Mouse (Mus musculus) kidney, postnatal 25 days (tissue): ENCODE measurements around the gene Slx4.
"Not testable (repeated sequence)": the region's sequence is repeated elsewhere in the genome, so short reads cannot be mapped to it uniquely, and the experiment has no call there.

Experiments used
- DNase-seq, 2 experiments: peaks; one replicate each; pipeline ENCODE4 v3.0.0; 2021; ENCODE audit warnings: mixed read lengths in 2 of 2

Gene Slx4

DNA sequence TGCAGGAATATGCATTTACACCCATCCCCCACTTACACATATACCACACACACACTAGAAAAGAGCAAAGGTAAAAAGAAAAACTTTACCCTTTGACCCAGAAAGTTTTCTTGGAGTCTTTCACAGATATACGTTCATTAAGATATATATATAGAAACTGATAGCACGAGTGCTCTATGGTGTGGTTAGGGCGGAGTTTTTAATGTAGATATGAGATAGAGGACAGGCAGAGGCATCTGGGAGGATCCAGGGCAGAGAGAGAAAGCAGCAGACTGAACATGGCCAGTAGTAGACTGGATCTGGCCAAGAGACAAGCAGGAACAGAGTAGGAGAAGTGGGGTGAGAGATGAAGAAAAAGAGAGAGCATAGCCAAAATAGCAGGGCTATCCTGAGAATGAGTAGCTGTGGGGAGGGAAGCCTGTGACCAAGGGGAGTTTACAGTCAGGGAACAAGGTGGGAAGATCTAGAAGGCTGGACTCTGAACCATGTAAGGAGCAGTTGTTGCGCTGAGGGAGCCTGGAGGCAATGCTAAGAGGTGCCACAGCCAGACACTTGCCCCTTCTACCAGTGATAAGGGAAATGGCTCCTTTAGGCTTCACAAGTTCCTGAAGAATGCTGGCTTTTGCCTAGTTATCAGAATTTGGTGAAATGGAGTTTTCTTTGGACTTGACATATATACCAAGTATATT, 9.5 kb upstream of the Slx4 start:
- DNase-seq, result no peak

DNA sequence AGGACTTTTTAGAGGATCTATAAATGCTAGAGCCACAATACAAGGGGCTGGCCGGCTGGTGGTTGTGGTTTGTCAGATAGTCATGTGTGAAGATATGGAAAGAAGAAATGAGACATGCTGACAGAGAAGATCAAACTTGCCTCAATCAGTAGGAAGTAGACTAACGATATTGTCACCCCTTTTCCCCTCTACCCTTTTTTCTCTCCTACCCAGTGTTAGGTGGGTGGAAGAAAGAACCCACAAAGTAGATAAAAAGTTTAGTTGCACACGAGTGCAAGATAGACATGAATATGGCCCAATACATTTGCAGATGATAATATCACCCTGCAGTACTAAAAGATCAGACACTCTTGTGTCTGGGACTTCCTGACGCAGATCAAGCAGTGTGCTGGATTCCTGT, 15.2 kb downstream of the Slx4 start:
- no peak for DNase-seq

DNA sequence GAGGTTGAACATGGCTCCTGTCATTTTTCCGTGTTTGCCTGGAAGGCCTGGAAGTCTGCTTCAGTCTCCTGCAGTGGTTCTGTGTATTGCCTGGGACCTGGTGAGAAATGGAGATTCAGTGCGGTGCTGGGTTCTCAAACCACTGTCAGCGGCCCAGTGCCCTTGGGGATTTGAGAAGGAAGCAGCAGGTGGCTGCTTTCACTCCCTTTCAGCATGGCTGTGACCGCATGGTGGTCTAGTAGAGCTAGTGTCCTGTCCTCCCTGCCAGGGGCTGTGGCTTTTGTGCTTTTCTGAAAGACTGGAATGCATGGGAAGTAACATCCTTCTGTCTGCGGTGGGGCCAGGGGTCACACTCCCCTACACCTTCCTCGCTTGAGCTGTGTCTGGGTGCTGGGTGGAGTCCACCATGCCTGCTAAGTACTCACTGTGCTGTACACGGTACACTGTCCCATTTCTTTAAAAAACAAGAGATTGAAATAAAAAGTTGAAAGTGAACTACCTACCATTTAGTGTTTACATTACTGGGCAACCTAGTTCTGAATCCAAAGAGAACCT, 20.3 kb downstream of the Slx4 start:
- no peak for DNase-seq

DNA sequence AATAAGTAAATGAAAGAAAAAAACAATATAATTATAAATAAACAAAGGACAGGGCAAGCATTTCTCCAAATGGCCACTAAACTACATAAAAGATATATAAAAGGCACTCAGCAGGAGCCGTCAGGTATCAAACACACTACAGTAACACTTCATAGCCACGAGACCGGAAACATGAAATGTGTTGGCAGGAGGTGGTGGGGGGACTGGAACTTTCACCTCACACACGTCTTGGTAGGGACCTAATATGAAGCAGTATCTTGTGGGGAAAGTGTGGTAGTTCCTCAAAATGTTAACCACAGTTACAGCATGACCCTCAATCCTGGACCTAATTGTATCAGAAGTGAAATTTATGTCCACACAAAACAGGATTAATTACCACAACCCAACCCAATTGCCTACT, 21.4 kb downstream of the Slx4 start:
- no peak for DNase-seq

GRCm38 (mm10) chr16:3976712-3977111, 26.9 kb downstream of the Slx4 start:
- DNase-seq, result no peak

DNA sequence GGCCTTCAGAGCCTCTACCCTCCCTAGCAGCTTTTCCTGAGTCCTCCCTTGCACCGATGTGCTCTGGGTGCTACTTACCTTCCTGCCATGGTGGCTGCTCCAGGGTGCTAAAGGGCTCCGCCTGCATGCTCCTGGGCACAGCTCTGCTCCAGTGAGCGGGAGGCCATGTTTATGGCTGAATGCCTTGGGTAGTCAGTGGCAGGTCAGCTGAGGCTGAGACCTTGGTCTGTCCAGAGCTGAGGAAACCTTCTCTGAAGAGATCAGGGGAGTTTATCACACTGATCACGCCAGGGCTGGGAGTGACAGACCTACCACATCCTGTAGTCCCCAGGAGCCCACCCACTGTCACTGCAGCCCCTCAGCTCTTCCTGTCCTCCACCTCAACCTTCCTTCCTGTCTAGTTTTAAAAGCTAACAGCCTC, 27.3 kb downstream of the Slx4 start, which contains the start of gene Nlrc3:
Nlrc3 (minus strand) TSS at position 382 of the 421 bp plus-strand sequence.
- peak; percentile 27 to 64 for DNase-seq

- DNase-seq, result no peak
Observed at GRCm38 (mm10) chr16:3975658-3976057, 27.9 kb downstream of the Slx4 start.

- not testable (repeated sequence) for DNase-seq
Observed at GRCm38 (mm10) chr16:3974456-3974855, 29.1 kb downstream of the Slx4 start.

DNA sequence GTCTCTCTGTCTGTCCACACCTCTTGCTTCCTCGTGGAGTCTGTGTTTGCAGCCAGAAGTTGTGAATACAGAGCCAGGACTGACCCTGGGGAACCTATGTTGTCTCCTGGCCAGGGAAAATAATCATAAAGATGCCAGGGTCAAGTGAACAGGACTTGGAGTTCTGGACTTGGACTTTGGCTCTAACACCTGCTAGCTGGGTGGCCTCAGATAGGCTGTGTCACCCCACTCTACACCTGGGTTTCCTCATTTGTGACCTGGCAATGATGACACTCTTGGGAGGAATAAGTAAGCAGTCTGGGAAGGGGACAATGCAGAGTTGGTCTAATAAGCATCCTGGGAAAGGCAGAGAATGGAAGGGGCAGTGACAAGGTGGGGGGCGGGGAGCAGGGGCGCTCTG, 38.0 kb downstream of the Slx4 start:
- DNase-seq, result no peak

DNA sequence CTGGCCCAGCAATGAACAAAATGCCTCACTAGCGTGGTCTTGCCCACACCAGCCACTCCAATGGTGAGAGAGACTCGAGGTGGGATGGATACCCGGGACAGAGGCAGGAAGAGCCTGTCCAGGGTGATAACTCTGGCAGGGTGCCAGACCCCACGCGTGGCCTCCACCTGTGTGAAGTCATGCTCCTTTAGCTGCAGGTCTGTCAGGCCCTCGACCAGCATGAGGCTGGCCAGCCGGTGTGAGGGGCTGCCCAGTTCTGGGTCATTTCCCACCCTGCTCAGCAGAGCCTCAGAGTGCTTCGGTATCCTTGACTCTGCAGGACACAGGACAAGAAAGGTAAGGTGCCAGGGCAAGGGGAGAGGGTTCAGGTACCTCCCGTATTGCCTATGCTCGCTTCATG, 38.6 kb downstream of the Slx4 start:
- peak in 1 of 2 experiments; percentile 17 for DNase-seq

DNA sequence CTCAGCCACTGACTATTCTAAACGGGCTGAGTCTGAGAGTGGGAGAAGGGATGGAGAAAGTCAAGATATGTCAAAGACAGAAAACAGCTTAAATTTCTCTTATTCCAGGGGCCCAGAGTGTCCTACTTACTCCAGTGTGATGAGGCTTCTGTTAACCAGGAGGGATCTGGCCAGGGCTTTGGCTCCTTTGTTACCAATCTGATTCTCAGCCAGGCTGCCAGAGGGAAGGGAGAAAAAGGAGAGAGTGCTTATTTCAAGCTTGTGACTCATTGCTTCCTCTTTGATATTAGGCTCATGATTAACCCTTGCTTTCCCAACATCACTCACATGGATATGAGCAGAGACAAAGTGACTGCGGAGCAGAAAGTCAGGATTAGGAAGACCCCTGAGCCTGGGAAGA, 44.3 kb downstream of the Slx4 start:
- DNase-seq, result no peak

DNA sequence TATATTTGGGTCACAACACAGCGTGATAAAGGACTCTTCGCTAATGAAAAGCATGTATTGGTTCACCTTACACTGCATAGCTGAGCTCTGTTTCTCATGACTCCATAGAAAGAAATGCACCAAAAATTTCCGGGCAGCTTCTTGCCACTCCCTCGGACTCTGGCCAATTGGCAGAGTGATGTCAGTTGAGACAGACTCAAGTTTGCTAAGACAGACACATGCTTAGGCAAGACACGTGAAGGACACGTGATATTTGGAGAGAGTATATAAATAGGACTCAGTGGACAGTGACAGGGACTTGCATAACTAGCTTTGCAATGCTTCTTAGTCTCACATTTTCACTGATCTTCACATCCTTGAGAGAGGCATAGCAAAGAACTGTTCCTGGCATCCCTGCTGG, 47.2 kb downstream of the Slx4 start:
- no peak for DNase-seq

DNA sequence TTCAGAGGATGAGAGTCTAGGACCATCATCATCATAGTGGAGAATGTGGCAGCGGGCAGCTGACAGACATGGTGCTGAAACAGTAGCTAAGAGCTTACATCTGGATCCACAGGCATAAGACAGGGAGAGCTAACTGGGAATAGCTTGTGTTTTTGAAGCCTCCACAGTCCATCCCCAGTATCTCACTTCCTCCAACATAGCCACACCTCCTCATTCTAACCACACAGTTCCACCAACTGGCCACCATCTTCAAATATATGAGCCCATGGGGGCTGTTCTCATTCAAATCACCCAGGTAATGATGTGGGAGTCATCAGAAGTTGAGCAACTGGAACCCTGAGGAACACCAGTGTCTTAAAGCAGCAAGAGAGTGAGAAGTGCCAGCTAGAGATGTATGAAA, 52.4 kb downstream of the Slx4 start:
- no peak for DNase-seq

GRCm38 (mm10) chr16:3934701-3935100, 68.9 kb downstream of the Slx4 start:
- DNase-seq, result no peak

DNA sequence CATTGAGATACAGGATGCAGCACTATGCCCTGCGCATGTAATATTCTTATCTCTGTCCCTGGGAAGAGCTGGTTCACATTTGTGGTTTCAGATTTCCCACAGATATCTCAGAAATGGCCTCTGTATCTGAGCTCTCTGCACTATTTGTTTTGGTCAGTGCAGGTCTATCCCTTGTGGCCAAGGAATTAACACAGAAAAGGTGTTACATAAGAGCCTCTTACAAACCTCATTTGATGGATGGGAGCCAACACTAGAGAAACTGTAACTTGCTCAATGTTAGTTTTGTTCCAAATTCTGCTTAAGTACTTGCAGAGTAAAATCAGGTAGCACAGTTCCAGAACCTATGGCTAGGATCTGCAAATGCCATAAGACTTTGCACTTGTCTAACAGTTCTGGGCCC, 69.5 kb downstream of the Slx4 start:
- DNase-seq, result peak in 1 of 2 experiments; percentile 7

- no peak for DNase-seq
Observed at GRCm38 (mm10) chr16:3933536-3933935, 70.0 kb downstream of the Slx4 start.

GRCm38 (mm10) chr16:3929151-3929550, 74.4 kb downstream of the Slx4 start:
- DNase-seq, result no peak
